Mouse (Mus musculus): ENCODE measurements around the gene Tnfrsf21. TPM values are rescaled to one million over a fixed set of nuclear protein-coding genes. Genes with fewer than 3 reads are reported as not detected.

Gene Tnfrsf21
- polyA plus RNA-seq, 1 experiment from 2014 or later = 20.8 TPM

- no peak for DNase-seq (ENCODE audit: low spot score)
- ATAC-seq (replicated peaks; ENCODE audit: insufficient number of reproducible peaks, low FRiP score, low TSS enrichment, low read depth) = 0 out of 2 replicates have a peak, but pooled peaks have one; percentile 34
Observed at GRCm38 (mm10) chr17:43130870-43131264, 114.5 kb downstream of the Tnfrsf21 start.

DNA sequence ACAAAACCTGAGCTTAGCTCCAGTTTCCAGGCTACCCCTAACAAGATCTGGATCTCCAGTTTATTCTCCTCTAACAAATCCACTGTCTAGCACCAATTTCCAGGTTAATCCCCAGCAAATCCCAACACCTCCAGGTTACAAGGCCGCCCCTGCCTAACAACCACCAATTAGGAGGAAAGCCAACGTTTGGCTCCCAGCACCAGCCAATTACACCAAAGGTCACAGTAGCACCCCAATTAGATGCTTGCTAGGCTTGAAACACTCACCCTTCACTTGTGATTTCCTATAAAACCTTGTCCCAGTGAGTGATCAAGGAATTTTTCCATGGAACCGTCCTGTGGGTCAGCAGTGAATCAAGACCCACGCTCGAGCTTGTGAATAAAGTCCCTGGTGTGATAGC, 116.1 kb downstream of the Tnfrsf21 start:
- no peak overlapping the region for H3K4me3 ChIP-seq (ENCODE audit: low read depth, low read length)
- DNase-seq (ENCODE audit: low spot score) (no peak), ATAC-seq (replicated peaks; ENCODE audit: insufficient number of reproducible peaks, low FRiP score, low TSS enrichment, low read depth) (no peak)
- no peaks in the 10 kb centered on the region for H3K36me3 ChIP-seq (replicated peaks; ENCODE audit: control insufficient read depth, insufficient read depth, low read depth, low read length)
- no peak overlapping the region for H3K4me2 ChIP-seq (ENCODE audit: low read depth, low read length)
- 82% methylated on average over 5 of the region's 5 CpGs for WGBS
- no peaks in the 10 kb centered on the region for H3K9me3 ChIP-seq (replicated peaks; ENCODE audit: control insufficient read depth, low read length)
- no peaks in the 10 kb centered on the region for H3K27me3 ChIP-seq (ENCODE audit: control insufficient read depth, insufficient read depth, low read length)
- H3K9ac ChIP-seq (replicated peaks; ENCODE audit: low read length) = no peak overlapping the region
- no peaks in the 10 kb centered on the region for H3K4me1 ChIP-seq (ENCODE audit: control insufficient read depth, insufficient read depth, low read length)
- no peak overlapping the region for H3K27ac ChIP-seq (replicated peaks; ENCODE audit: low read depth, low read length)

More at GRCm38 (mm10) chr17:43130870-43131264, 114.5 kb downstream of the Tnfrsf21 start:
- Histone ChIP-seq H3K27ac (replicated peaks; ENCODE audit: low read depth, low read length) (no peak overlapping the region), H3K4me1 (ENCODE audit: control insufficient read depth, insufficient read depth, low read length) (no peaks in the 10 kb centered on the region), H3K9me3 (replicated peaks; ENCODE audit: control insufficient read depth, low read length) (no peaks in the 10 kb centered on the region), H3K4me2 (ENCODE audit: low read depth, low read length) (no peak overlapping the region), H3K4me3 (ENCODE audit: low read depth, low read length) (no peak overlapping the region), H3K9ac (replicated peaks; ENCODE audit: low read length) (no peak overlapping the region), H3K36me3 (replicated peaks; ENCODE audit: control insufficient read depth, insufficient read depth, low read depth, low read length) (no peaks in the 10 kb centered on the region), H3K27me3 (ENCODE audit: control insufficient read depth, insufficient read depth, low read length) (no peaks in the 10 kb centered on the region)

GRCm38 (mm10) chr17:43133106-43133505, 116.8 kb downstream of the Tnfrsf21 start:
- DNase-seq (ENCODE audit: low spot score) = no peak
- H3K27me3 ChIP-seq (ENCODE audit: control insufficient read depth, insufficient read depth, low read length) = no peaks in the 10 kb centered on the region; the same call in 1 of the 2 replicates
- no peaks in the 10 kb centered on the region for H3K36me3 ChIP-seq (replicated peaks; ENCODE audit: control insufficient read depth, insufficient read depth, low read depth, low read length)
- no peak overlapping the region for H3K4me3 ChIP-seq (ENCODE audit: low read depth, low read length)
- H3K9me3 ChIP-seq (replicated peaks; ENCODE audit: control insufficient read depth, low read length) = no peaks in the 10 kb centered on the region
- ATAC-seq (replicated peaks; ENCODE audit: insufficient number of reproducible peaks, low FRiP score, low TSS enrichment, low read depth) = no peak
- H3K4me1 ChIP-seq (ENCODE audit: control insufficient read depth, insufficient read depth, low read length) = no peaks in the 10 kb centered on the region
- WGBS = 71% methylated on average over 4 of the region's 4 CpGs
- H3K27ac ChIP-seq (replicated peaks; ENCODE audit: low read depth, low read length) = no peak overlapping the region
- no peak overlapping the region for H3K9ac ChIP-seq (replicated peaks; ENCODE audit: low read length)
- H3K4me2 ChIP-seq (ENCODE audit: low read depth, low read length) = no peak overlapping the region

GRCm38 (mm10) chr17:43134991-43135390, 118.6 kb downstream of the Tnfrsf21 start:
- H3K9ac ChIP-seq (replicated peaks; ENCODE audit: low read length) = no peak overlapping the region
- no peaks in the 10 kb centered on the region; the same call in 1 of the 2 replicates for H3K27me3 ChIP-seq (ENCODE audit: control insufficient read depth, insufficient read depth, low read length)
- DNase-seq (ENCODE audit: low spot score) = no peak
- no peak overlapping the region for H3K27ac ChIP-seq (replicated peaks; ENCODE audit: low read depth, low read length)
- H3K4me1 ChIP-seq (ENCODE audit: control insufficient read depth, insufficient read depth, low read length) = no peaks in the 10 kb centered on the region
- H3K4me2 ChIP-seq (ENCODE audit: low read depth, low read length) = no peak overlapping the region
- 71% methylated on average over 4 of the region's 4 CpGs for WGBS
- no peaks in the 10 kb centered on the region for H3K36me3 ChIP-seq (replicated peaks; ENCODE audit: control insufficient read depth, insufficient read depth, low read depth, low read length)
- H3K4me3 ChIP-seq (ENCODE audit: low read depth, low read length) = no peak overlapping the region
- H3K9me3 ChIP-seq (replicated peaks; ENCODE audit: control insufficient read depth, low read length) = no peaks in the 10 kb centered on the region
- ATAC-seq (replicated peaks; ENCODE audit: insufficient number of reproducible peaks, low FRiP score, low TSS enrichment, low read depth) = no peak

DNA sequence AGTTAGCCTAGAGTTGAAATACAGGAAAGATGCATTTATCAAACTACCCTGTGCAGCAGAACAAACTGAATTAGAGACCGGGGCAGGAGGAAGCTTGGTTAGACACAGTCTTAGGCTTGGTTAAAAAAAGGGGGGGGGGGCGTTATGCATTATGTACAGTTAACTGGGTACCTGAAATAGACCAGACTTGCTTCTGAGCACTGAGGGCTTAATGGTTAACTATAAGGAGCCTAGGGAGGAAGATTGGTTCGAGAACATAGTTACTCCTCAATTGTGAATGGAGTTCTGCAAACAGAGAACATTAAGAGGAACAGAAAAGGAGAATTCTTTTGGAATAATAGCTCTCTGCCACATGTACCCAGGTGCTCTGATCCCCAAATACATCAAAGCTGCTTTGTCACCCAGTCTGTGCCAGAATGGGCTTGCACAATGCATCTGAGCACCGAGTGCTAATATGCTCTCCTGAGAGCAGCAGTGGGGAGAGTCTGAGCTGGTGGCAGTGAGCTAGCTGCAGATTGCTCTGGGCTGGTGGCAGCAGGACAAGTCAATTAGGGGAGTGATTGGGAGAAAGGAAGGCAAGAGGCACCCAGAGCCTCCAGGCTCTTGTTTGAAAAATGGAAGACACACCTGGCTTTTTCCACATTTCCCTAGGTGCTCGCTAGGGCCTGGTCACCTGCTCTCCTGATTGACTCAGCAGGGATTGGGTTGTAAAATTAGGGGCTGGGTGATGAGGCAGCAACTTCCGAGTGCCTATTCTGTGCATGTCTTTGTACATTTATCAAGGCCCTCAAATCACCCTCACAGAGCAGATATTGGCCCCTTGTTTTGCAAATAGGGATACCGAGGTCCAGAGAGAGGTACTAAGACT, 119.3 kb downstream of the Tnfrsf21 start:
- Histone ChIP-seq H3K4me1 (ENCODE audit: control insufficient read depth, insufficient read depth, low read length) (no peaks in the 10 kb centered on the region), H3K9ac (replicated peaks; ENCODE audit: low read length) (no peak overlapping the region), H3K36me3 (replicated peaks; ENCODE audit: control insufficient read depth, insufficient read depth, low read depth, low read length) (no peaks in the 10 kb centered on the region), H3K4me2 (ENCODE audit: low read depth, low read length) (no peak overlapping the region), H3K9me3 (replicated peaks; ENCODE audit: control insufficient read depth, low read length) (no peaks in the 10 kb centered on the region), H3K27ac (replicated peaks; ENCODE audit: low read depth, low read length) (no peak overlapping the region), H3K27me3 (ENCODE audit: control insufficient read depth, insufficient read depth, low read length) (no peaks in the 10 kb centered on the region; the same call in 1 of the 2 replicates), H3K4me3 (ENCODE audit: low read depth, low read length) (no peak overlapping the region)
- DNase-seq (ENCODE audit: low spot score) (no peak), ATAC-seq (replicated peaks; ENCODE audit: insufficient number of reproducible peaks, low FRiP score, low TSS enrichment, low read depth) (no peak)
- 63% methylated on average over 7 of the region's 7 CpGs for whole genome bisulfite sequencing

DNA sequence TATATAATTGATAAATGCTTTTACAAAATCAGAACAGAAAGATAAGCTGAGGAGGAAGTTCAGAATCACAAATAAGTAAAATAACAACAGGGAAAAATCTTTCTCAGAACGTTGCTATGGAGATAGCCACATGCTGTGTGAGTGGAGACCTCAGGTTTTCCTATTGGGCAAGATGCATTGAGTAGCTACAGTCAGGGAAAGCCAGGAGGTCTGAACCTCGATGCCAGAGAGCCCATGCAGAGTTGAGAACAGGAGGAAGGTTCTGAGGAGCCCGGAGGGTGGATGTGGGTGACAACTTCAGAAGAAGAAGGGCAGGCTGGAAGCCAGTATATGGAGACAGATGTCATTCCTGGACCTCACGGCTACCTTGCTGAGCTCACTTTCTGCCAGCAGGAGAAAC, 120.4 kb downstream of the Tnfrsf21 start:
- ATAC-seq (replicated peaks; ENCODE audit: insufficient number of reproducible peaks, low FRiP score, low TSS enrichment, low read depth) = no peak

DNA sequence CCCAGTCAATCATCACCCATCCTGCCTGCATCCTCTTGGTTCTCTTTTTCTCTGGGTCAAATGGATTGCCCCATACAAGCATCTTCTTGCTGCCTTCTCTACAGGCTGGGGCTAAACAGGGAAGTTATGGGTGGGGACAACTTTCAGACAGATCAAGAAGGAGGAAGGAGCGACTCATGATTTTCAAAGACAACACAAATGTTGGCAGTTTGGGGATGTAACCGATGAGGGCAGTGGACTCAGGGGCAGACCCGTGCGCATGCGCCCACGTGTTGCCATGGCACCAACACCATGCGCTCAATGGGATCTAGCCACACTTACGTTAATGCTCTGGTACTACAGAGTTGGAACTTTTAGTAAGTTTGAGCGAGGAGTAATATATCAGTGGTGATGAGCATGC, 121.5 kb downstream of the Tnfrsf21 start:
- no peak overlapping the region for H3K4me3 ChIP-seq (ENCODE audit: low read depth, low read length)
- H3K9ac ChIP-seq (replicated peaks; ENCODE audit: low read length) = no peak overlapping the region
- no peak overlapping the region for H3K4me2 ChIP-seq (ENCODE audit: low read depth, low read length)
- H3K27ac ChIP-seq (replicated peaks; ENCODE audit: low read depth, low read length) = no peak overlapping the region
- no peaks in the 10 kb centered on the region for H3K36me3 ChIP-seq (replicated peaks; ENCODE audit: control insufficient read depth, insufficient read depth, low read depth, low read length)
- H3K27me3 ChIP-seq (ENCODE audit: control insufficient read depth, insufficient read depth, low read length) = no peaks in the 10 kb centered on the region; the same call in 1 of the 2 replicates
- no peaks in the 10 kb centered on the region for H3K4me1 ChIP-seq (ENCODE audit: control insufficient read depth, insufficient read depth, low read length)
- ATAC-seq (replicated peaks; ENCODE audit: insufficient number of reproducible peaks, low FRiP score, low TSS enrichment, low read depth) (no peak), DNase-seq (ENCODE audit: low spot score) (no peak)
- H3K9me3 ChIP-seq (replicated peaks; ENCODE audit: control insufficient read depth, low read length) = no peaks in the 10 kb centered on the region
- 94% methylated on average over 9 of the region's 9 CpGs for WGBS

More for the DNA sequence above, 120.4 kb downstream of the Tnfrsf21 start:
- H3K27ac ChIP-seq (replicated peaks; ENCODE audit: low read depth, low read length) = no peak overlapping the region
- H3K4me1 ChIP-seq (ENCODE audit: control insufficient read depth, insufficient read depth, low read length) = no peaks in the 10 kb centered on the region
- DNase-seq (ENCODE audit: low spot score) = no peak
- no peak overlapping the region for H3K4me2 ChIP-seq (ENCODE audit: low read depth, low read length)
- no peaks in the 10 kb centered on the region for H3K9me3 ChIP-seq (replicated peaks; ENCODE audit: control insufficient read depth, low read length)
- WGBS = 63% methylated on average over 4 of the region's 4 CpGs
- H3K36me3 ChIP-seq (replicated peaks; ENCODE audit: control insufficient read depth, insufficient read depth, low read depth, low read length) = no peaks in the 10 kb centered on the region
- no peaks in the 10 kb centered on the region; the same call in 1 of the 2 replicates for H3K27me3 ChIP-seq (ENCODE audit: control insufficient read depth, insufficient read depth, low read length)
- no peak overlapping the region for H3K9ac ChIP-seq (replicated peaks; ENCODE audit: low read length)
- H3K4me3 ChIP-seq (ENCODE audit: low read depth, low read length) = no peak overlapping the region

DNA sequence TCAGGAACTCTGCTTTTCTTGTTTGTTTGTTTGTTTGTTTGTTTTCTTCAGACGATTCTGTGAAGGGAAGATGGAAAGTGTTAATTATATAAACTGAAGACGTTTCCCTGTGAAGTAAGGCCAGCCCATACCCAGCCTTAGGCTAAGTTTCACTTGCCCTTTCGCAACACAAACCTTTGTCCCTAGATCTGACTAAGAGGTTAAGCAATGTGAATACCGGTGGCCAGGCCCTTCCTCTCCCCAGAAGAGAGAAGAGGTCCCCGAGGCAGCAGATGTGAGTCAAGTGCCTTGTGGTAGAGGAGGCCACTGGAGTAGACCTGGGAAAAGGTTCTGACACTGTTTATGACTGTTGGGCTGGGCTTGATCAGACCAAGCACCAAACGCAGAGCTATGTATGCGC, 122.0 kb downstream of the Tnfrsf21 start:
- Histone ChIP-seq H3K4me3 (ENCODE audit: low read depth, low read length) (no peak overlapping the region), H3K4me1 (ENCODE audit: control insufficient read depth, insufficient read depth, low read length) (no peaks in the 10 kb centered on the region), H3K36me3 (replicated peaks; ENCODE audit: control insufficient read depth, insufficient read depth, low read depth, low read length) (no peaks in the 10 kb centered on the region), H3K9me3 (replicated peaks; ENCODE audit: control insufficient read depth, low read length) (no peaks in the 10 kb centered on the region), H3K4me2 (ENCODE audit: low read depth, low read length) (no peak overlapping the region), H3K27ac (replicated peaks; ENCODE audit: low read depth, low read length) (no peak overlapping the region), H3K27me3 (ENCODE audit: control insufficient read depth, insufficient read depth, low read length) (no peaks in the 10 kb centered on the region; the same call in 1 of the 2 replicates), H3K9ac (replicated peaks; ENCODE audit: low read length) (no peak overlapping the region)
- DNase-seq (ENCODE audit: low spot score) (no peak), ATAC-seq (replicated peaks; ENCODE audit: insufficient number of reproducible peaks, low FRiP score, low TSS enrichment, low read depth) (no peak)
- 80% methylated on average over 7 of the region's 7 CpGs for WGBS

Measured in embryonic facial prominence, embryonic 11.5 days (tissue).